Mouse (Mus musculus): ENCODE measurements around the gene Pde3b.

GRCm38 (mm10) chr7:114582441-114582840, 167.4 kb downstream of the Pde3b start:
- TF ChIP-seq CTCF (IDR thresholded peaks at IDR 0.05; ENCODE audit: low read depth, low read length) (no peak), POLR2AphosphoS5 (IDR thresholded peaks at IDR 0.05; ENCODE audit: insufficient replicate concordance, low read depth, low read length) (no peak), GATA1 (IDR thresholded peaks at IDR 0.05; ENCODE audit: borderline replicate concordance, low read length) (no peak), TAL1 (conservative IDR thresholded peaks at IDR 0.05; ENCODE audit: low read depth, low read length) (no peak)

Data from G1E (cell line).